In genomic region chr19:42255438-42255783, GRCm38 (mm10) we compare ENCODE assay signal across 8 mouse cellular contexts. TPM values are rescaled to one million over a fixed set of nuclear protein-coding genes. Genes with fewer than 3 reads are reported as not detected.
DNase-seq lines count a peak whose midpoint lies in the region; ATAC-seq and TF ChIP-seq lines count a peak whose summit lies in the region.

No protein-coding gene starts in this region.

- no peak for TF ChIP-seq CTCF in lung, embryonic 14.5 days (IDR thresholded peaks at IDR 0.05; ENCODE audit: low read depth)
- no peak for TF ChIP-seq CTCF in layer of hippocampus, adult 2 months (conservative IDR thresholded peaks at IDR 0.05)

- peak overlapping the region; percentile 28 for H3K4me3 ChIP-seq in lung, embryonic 14.5 days (ENCODE audit: low read depth, low read length)
- H3K4me3 ChIP-seq in embryonic facial prominence, embryonic 14.5 days (ENCODE audit: low read depth, low read length), result peak overlapping the region; percentile 34
- H3K4me3 ChIP-seq in layer of hippocampus, adult 2 months, result peak overlapping the region; percentile 77
- peak overlapping the region; percentile 71 for H3K4me3 ChIP-seq in midbrain, embryonic 15.5 days

- peak overlapping the region; percentile 61 for H3K4me2 ChIP-seq in lung, embryonic 14.5 days
- H3K4me2 ChIP-seq in embryonic facial prominence, embryonic 14.5 days (ENCODE audit: low read depth, low read length), result peak overlapping the region; percentile 63
- H3K4me2 ChIP-seq in midbrain, embryonic 15.5 days, result peak overlapping the region; percentile 60

- H3K9ac ChIP-seq in lung, embryonic 14.5 days, result no peak overlapping the region
- H3K9ac ChIP-seq in embryonic facial prominence, embryonic 14.5 days (ENCODE audit: low read depth, low read length), result 0 out of 2 replicates have a peak overlapping the region, but pooled peaks have one; percentile 25
- H3K9ac ChIP-seq in midbrain, embryonic 15.5 days, result peak overlapping the region; percentile 80

- H3K27ac ChIP-seq in lung, embryonic 14.5 days (ENCODE audit: low read depth), result no peak overlapping the region
- H3K27ac ChIP-seq in embryonic facial prominence, embryonic 14.5 days (replicated peaks; ENCODE audit: low read depth, low read length), result no peak overlapping the region
- peak overlapping the region; percentile 93 for H3K27ac ChIP-seq in layer of hippocampus, adult 2 months
- H3K27ac ChIP-seq in midbrain, embryonic 15.5 days, result peak overlapping the region; percentile 88

- peak; percentile 10 for DNase-seq in lung, embryonic 14.5 days
- DNase-seq in lung, postnatal 14 days, result no peak
- DNase-seq in embryonic facial prominence, embryonic 14.5 days (ENCODE audit: low spot score), result no peak
- peak; percentile 38 to 41 for DNase-seq in layer of hippocampus, adult 2 months (ENCODE audit: low spot score in 2 of 2)
- DNase-seq in lung, postnatal 25 days (ENCODE audit: low spot score), result no peak
- no peak for DNase-seq in heart, postnatal 36 days

- no peaks in the 10 kb centered on the region for H3K4me1 ChIP-seq in lung, embryonic 14.5 days (ENCODE audit: insufficient read depth)
- H3K4me1 ChIP-seq in embryonic facial prominence, embryonic 14.5 days (ENCODE audit: control insufficient read depth, insufficient read depth, low read length), result peaks cover 4% of the 10 kb centered on the region; the same call in 1 of the 2 replicates
- H3K4me1 ChIP-seq in midbrain, embryonic 15.5 days, result peaks cover 29% of the 10 kb centered on the region

- H3K27me3 ChIP-seq in lung, embryonic 14.5 days (ENCODE audit: insufficient read depth, low read length), result peaks cover 9% of the 10 kb centered on the region
- H3K27me3 ChIP-seq in embryonic facial prominence, embryonic 14.5 days (replicated peaks; ENCODE audit: control insufficient read depth, insufficient read depth, low read length), result peaks cover 21% of the 10 kb centered on the region
- H3K27me3 ChIP-seq in midbrain, embryonic 15.5 days (replicated peaks), result no peaks in the 10 kb centered on the region

- WGBS in lung, embryonic 14.5 days, result 1% methylated on average over 7 of the region's 23 CpGs
- under 1% methylated on average over 10 of the region's 23 CpGs for WGBS in embryonic facial prominence, embryonic 14.5 days
- WGBS in midbrain, embryonic 15.5 days, result under 1% methylated on average over 11 of the region's 23 CpGs

- no peaks in the 10 kb centered on the region for H3K9me3 ChIP-seq in lung, embryonic 14.5 days (ENCODE audit: low read depth, low read length)
- H3K9me3 ChIP-seq in embryonic facial prominence, embryonic 14.5 days (ENCODE audit: control insufficient read depth, low read length), result no peaks in the 10 kb centered on the region
- no peaks in the 10 kb centered on the region for H3K9me3 ChIP-seq in midbrain, embryonic 15.5 days

- H3K36me3 ChIP-seq in lung, embryonic 14.5 days (ENCODE audit: insufficient read depth), result no peaks in the 10 kb centered on the region
- H3K36me3 ChIP-seq in embryonic facial prominence, embryonic 14.5 days (ENCODE audit: control insufficient read depth, insufficient read depth, low read length), result no peaks in the 10 kb centered on the region
- H3K36me3 ChIP-seq in midbrain, embryonic 15.5 days (replicated peaks), result no peaks in the 10 kb centered on the region

- ATAC-seq in lung, embryonic 14.5 days (ENCODE audit: insufficient read depth), result no peak
- ATAC-seq in embryonic facial prominence, embryonic 14.5 days (ENCODE audit: low read depth), result peak; percentile 65
- ATAC-seq in midbrain, embryonic 15.5 days (replicated peaks), result peak; percentile 72
- ATAC-seq in CD4-positive, CD25-positive, alpha-beta regulatory T cell, adult 4 months, result no peak

- intact Hi-C loops in heart, postnatal 36 days (cut with DNase I), result no loop called here

RNA-seq across cellular contexts. Expression of gene Golga7b, which starts 8.0 kb away (rescaled TPM):
- polyA plus RNA-seq in lung, embryonic 14.5 days (2014; fragmentation: Nextera tagmentation; extraction: Ambion mirVana), result 0.08 TPM in 1 of 2 replicates, not detected in the other
- polyA plus RNA-seq in embryonic facial prominence, embryonic 14.5 days (2014; fragmentation: Nextera tagmentation; extraction: Ambion mirVana), result 3.0 and 3.2 TPM in 2 replicates
- total RNA-seq in layer of hippocampus, adult 2 months (2021), result 10 to 100 TPM; 61.3 to 64.6 TPM
- polyA plus RNA-seq in midbrain, embryonic 15.5 days (2015; fragmentation: Nextera tagmentation; extraction: Ambion mirVana), result 62.7 and 65.5 TPM in 2 replicates
- polyA plus RNA-seq in CD4-positive, CD25-positive, alpha-beta regulatory T cell, adult 4 months (2017; shearing (Covaris generic)), result under 1 TPM in 1 of 2 experiments, not detected in 1; 0.15 TPM
- total RNA-seq in heart, postnatal 36 days (2021), result under 1 TPM; 0.49 to 0.97 TPM

RNA-seq across cellular contexts. Expression of gene Sfrp5, which starts 53.4 kb away (rescaled TPM):
- 0.28 and 1.0 TPM in 2 replicates for polyA plus RNA-seq in lung, embryonic 14.5 days (2014; fragmentation: Nextera tagmentation; extraction: Ambion mirVana)
- polyA plus RNA-seq in embryonic facial prominence, embryonic 14.5 days (2014; fragmentation: Nextera tagmentation; extraction: Ambion mirVana), result 18.0 and 18.3 TPM in 2 replicates
- under 1 TPM; 0.25 to 0.26 TPM for total RNA-seq in layer of hippocampus, adult 2 months (2021)
- 1.1 and 1.3 TPM in 2 replicates for polyA plus RNA-seq in midbrain, embryonic 15.5 days (2015; fragmentation: Nextera tagmentation; extraction: Ambion mirVana)
- not detected for polyA plus RNA-seq in CD4-positive, CD25-positive, alpha-beta regulatory T cell, adult 4 months (2017; shearing (Covaris generic))
- total RNA-seq in heart, postnatal 36 days (2021), result 1 to 10 TPM; 5.1 to 5.3 TPM

Comparison
In these comparisons a context has a peak if more than half of its experiments do, and no peak if none do; other contexts are left out.
1. DNase-seq: peak in lung, embryonic 14.5 days (single experiment) and layer of hippocampus, adult 2 months (2 of 2); none in lung, postnatal 14 days (single experiment), embryonic facial prominence, embryonic 14.5 days (single experiment), lung, postnatal 25 days (single experiment) and heart, postnatal 36 days (0 of 2).
2. ATAC-seq: peak in embryonic facial prominence, embryonic 14.5 days (single experiment) and midbrain, embryonic 15.5 days (single experiment); none in lung, embryonic 14.5 days (single experiment) and CD4-positive, CD25-positive, alpha-beta regulatory T cell, adult 4 months (single experiment).
3. H3K27ac ChIP-seq: peak in layer of hippocampus, adult 2 months (single experiment) and midbrain, embryonic 15.5 days (single experiment); none in lung, embryonic 14.5 days (single experiment) and embryonic facial prominence, embryonic 14.5 days (single experiment).
4. RNA of gene Golga7b, which starts 8.0 kb away (polyA plus RNA-seq): 62.7 to 65.5 TPM in midbrain, embryonic 15.5 days; 3.0 to 3.2 TPM in embryonic facial prominence, embryonic 14.5 days, 0.15 TPM in CD4-positive, CD25-positive, alpha-beta regulatory T cell, adult 4 months and 0.08 TPM in lung, embryonic 14.5 days; every median in the first group is over 10 times any median in the second.
5. Peak in every context shown above with its lines, with median percentiles within 50 percentile points of each other: H3K4me2 ChIP-seq and H3K4me3 ChIP-seq.